Mouse (Mus musculus) G1E (cell line): ENCODE measurements around the gene Adam23.

Experiments used
- CTCF ChIP-seq: IDR thresholded peaks from 2 replicates; pipeline ENCODE4 v1.5.1; 2012; ENCODE audit warnings: low read depth, low read length, inconsistent platforms, mixed read lengths
- GATA1 ChIP-seq: IDR thresholded peaks from 2 replicates; pipeline ENCODE4 v1.6.1; 2012; ENCODE audit warnings: borderline replicate concordance, low read length, inconsistent platforms, mixed read lengths
- TAL1 ChIP-seq: conservative IDR thresholded peaks from 2 replicates; pipeline ENCODE4 v1.6.1; 2012; ENCODE audit warnings: low read depth, low read length, inconsistent platforms, mixed read lengths

GRCm38 (mm10) chr1:63507386-63507785 is 61.7 kb downstream of the Adam23 start:
- TF ChIP-seq CTCF (no peak), GATA1 (no peak), TAL1 (no peak)
